Mouse (Mus musculus) heart, embryonic 11.5 days (tissue): ENCODE measurements around the gene Tmem104. TPM values are rescaled to one million over a fixed set of nuclear protein-coding genes. Genes with fewer than 3 reads are reported as not detected.

Experiments
- ATAC-seq: fragments of 200-750 bp; cut with Nextera tagmentation; replicated peaks from 2 replicates; pipeline ENCODE4 v1.8.0; 2017; ENCODE audit warnings: moderate library complexity; ENCODE audit not compliant: insufficient number of reproducible peaks, low FRiP score, low TSS enrichment
- H3K27ac ChIP-seq: fragments of 300-500 bp; sonication (generic); 2 replicates; pipeline ENCODE4 v1.5.1; 2014; ENCODE audit warnings: mild to moderate bottlenecking, low read depth, low read length
- H3K27me3 ChIP-seq: fragments of 300-500 bp; sonication (generic); 2 replicates; pipeline ENCODE4 v1.6.1; 2014; ENCODE audit warnings: mild to moderate bottlenecking, low read length, mixed read lengths; ENCODE audit not compliant: control insufficient read depth, insufficient read depth
- H3K36me3 ChIP-seq: fragments of 300-500 bp; sonication (generic); 2 replicates; pipeline ENCODE4 v1.6.1; 2014; ENCODE audit warnings: mild to moderate bottlenecking, low read length, moderate library complexity, mixed read lengths; ENCODE audit not compliant: control insufficient read depth, insufficient read depth
- H3K4me1 ChIP-seq: fragments of 300-500 bp; sonication (generic); 2 replicates; pipeline ENCODE4 v1.6.1; 2014; ENCODE audit warnings: low read length; ENCODE audit not compliant: control insufficient read depth, insufficient read depth
- H3K4me2 ChIP-seq: fragments of 300-500 bp; sonication (generic); 2 replicates; pipeline ENCODE4 v1.6.1; 2014; ENCODE audit warnings: mild to moderate bottlenecking, moderate library complexity
- H3K4me3 ChIP-seq: fragments of 300-500 bp; sonication (generic); 2 replicates; pipeline ENCODE4 v1.5.1; 2014; ENCODE audit warnings: low read depth, low read length
- H3K9ac ChIP-seq: fragments of 300-500 bp; sonication (generic); 2 replicates; pipeline ENCODE4 v1.6.1; 2014; ENCODE audit warnings: mild to moderate bottlenecking, low read depth, low read length, moderate library complexity
- H3K9me3 ChIP-seq: fragments of 300-500 bp; sonication (generic); replicated peaks from 2 replicates; pipeline ENCODE4 v1.6.1; 2016; ENCODE audit warnings: low read length; ENCODE audit not compliant: control insufficient read depth
- WGBS: fragments of 180-500 bp; shearing (Covaris S2); extraction: QIAGEN DNeasy Blood & Tissue Kit; methylation state at CpG from one replicate; pipeline ENCODE4 v1.1.7; 2014; ENCODE audit not compliant: insufficient replicate concordance; 5-methylcytosine and 5-hydroxymethylcytosine counted together
- polyA plus RNA-seq: library from polyadenylated mRNA; unstranded; fragments of >200 nt; fragmentation: Nextera tagmentation; extraction: Ambion mirVana; gene quantifications from 2 replicates; pipeline ENCODE4 v1.2.1, GENCODE M21; 2014

Tmem104 gene
- polyA plus RNA-seq, 1 experiment from 2014 or later = 7.5 TPM

GRCm38 (mm10) chr11:115217439-115218410 is 30.4 kb downstream of the Tmem104 start:
- WGBS = 53% methylated on average over 18 of the region's 18 CpGs
- H3K27ac ChIP-seq = no peak overlapping the region
- H3K4me1 ChIP-seq = peaks cover 52% of the 10 kb centered on the region
- H3K9ac ChIP-seq = no peak overlapping the region
- H3K36me3 ChIP-seq = no peaks in the 10 kb centered on the region
- H3K4me2 ChIP-seq = no peak overlapping the region
- 0 out of 2 replicates have a peak, but pooled peaks cover 2% of the 10 kb centered on the region for H3K27me3 ChIP-seq
- no peak for ATAC-seq
- H3K9me3 ChIP-seq = no peaks in the 10 kb centered on the region
- no peak overlapping the region for H3K4me3 ChIP-seq

- no peaks in the 10 kb centered on the region for H3K36me3 ChIP-seq
- H3K4me2 ChIP-seq = no peak overlapping the region
- no peaks in the 10 kb centered on the region for H3K27me3 ChIP-seq
- H3K4me3 ChIP-seq = no peak overlapping the region
- H3K9me3 ChIP-seq = no peaks in the 10 kb centered on the region
- H3K9ac ChIP-seq = no peak overlapping the region
- H3K27ac ChIP-seq = no peak overlapping the region
- peaks cover 68% of the 10 kb centered on the region for H3K4me1 ChIP-seq
- WGBS = 39% methylated on average over 9 of the region's 9 CpGs
- ATAC-seq = no peak
These were observed 32.0 kb downstream of the Tmem104 start for GRCm38 (mm10) chr11:115219263-115219662.

GRCm38 (mm10) chr11:115219685-115220084 is 32.4 kb downstream of the Tmem104 start:
- Histone ChIP-seq H3K27me3 (no peaks in the 10 kb centered on the region), H3K4me3 (no peak overlapping the region), H3K9me3 (no peaks in the 10 kb centered on the region), H3K4me1 (peaks cover 72% of the 10 kb centered on the region), H3K9ac (no peak overlapping the region), H3K36me3 (no peaks in the 10 kb centered on the region), H3K4me2 (no peak overlapping the region), H3K27ac (no peak overlapping the region)
- no peak for ATAC-seq
- 80% methylated on average over 10 of the region's 10 CpGs for WGBS

- Histone ChIP-seq H3K4me3 (no peak overlapping the region), H3K36me3 (no peaks in the 10 kb centered on the region), H3K4me1 (peaks cover 84% of the 10 kb centered on the region), H3K9me3 (no peaks in the 10 kb centered on the region), H3K9ac (peak overlapping the region; percentile 49; the same call in 1 of the 2 replicates), H3K4me2 (peak overlapping the region; percentile 48), H3K27me3 (no peaks in the 10 kb centered on the region), H3K27ac (peak overlapping the region; percentile 67)
- ATAC-seq = no peak
- 16% methylated on average over 12 of the region's 12 CpGs for WGBS
These were observed 34.8 kb downstream of the Tmem104 start for GRCm38 (mm10) chr11:115222077-115222476.

GRCm38 (mm10) chr11:115222570-115222969 is 35.3 kb downstream of the Tmem104 start:
- ATAC-seq = peak; percentile 39; the same call in 1 of the 2 replicates
- H3K4me2 ChIP-seq = peak overlapping the region; percentile 48
- peak overlapping the region; percentile 67 for H3K27ac ChIP-seq
- peaks cover 85% of the 10 kb centered on the region for H3K4me1 ChIP-seq
- H3K27me3 ChIP-seq = no peaks in the 10 kb centered on the region
- no peak overlapping the region for H3K4me3 ChIP-seq
- peak overlapping the region; percentile 49 for H3K9ac ChIP-seq
- no peaks in the 10 kb centered on the region for H3K36me3 ChIP-seq
- 8% methylated on average over 5 of the region's 5 CpGs for WGBS
- no peaks in the 10 kb centered on the region for H3K9me3 ChIP-seq

- 42% methylated on average over 11 of the region's 11 CpGs for WGBS
- H3K36me3 ChIP-seq = no peaks in the 10 kb centered on the region
- no peak overlapping the region for H3K9ac ChIP-seq
- no peaks in the 10 kb centered on the region for H3K27me3 ChIP-seq
- no peak for ATAC-seq
- H3K4me3 ChIP-seq = no peak overlapping the region
- H3K27ac ChIP-seq = peak overlapping the region; percentile 67
- peaks cover 84% of the 10 kb centered on the region for H3K4me1 ChIP-seq
- peak overlapping the region; percentile 39; the same call in 1 of the 2 replicates for H3K4me2 ChIP-seq
- no peaks in the 10 kb centered on the region for H3K9me3 ChIP-seq
These were observed 36.2 kb downstream of the Tmem104 start for GRCm38 (mm10) chr11:115223451-115223850.

GRCm38 (mm10) chr11:115223877-115224276 is 36.6 kb downstream of the Tmem104 start:
- Histone ChIP-seq H3K4me3 (no peak overlapping the region), H3K4me1 (peaks cover 84% of the 10 kb centered on the region), H3K27ac (peak overlapping the region; percentile 67; the same call in 1 of the 2 replicates), H3K27me3 (no peaks in the 10 kb centered on the region), H3K36me3 (no peaks in the 10 kb centered on the region), H3K9me3 (no peaks in the 10 kb centered on the region), H3K9ac (peak overlapping the region; percentile 34; the same call in 1 of the 2 replicates), H3K4me2 (peak overlapping the region; percentile 39; the same call in 1 of the 2 replicates)
- no peak for ATAC-seq
- 24% methylated on average over 6 of the region's 6 CpGs for WGBS

- H3K9me3 ChIP-seq = no peaks in the 10 kb centered on the region
- 39% methylated on average over 8 of the region's 8 CpGs for WGBS
- ATAC-seq = no peak
- H3K36me3 ChIP-seq = no peaks in the 10 kb centered on the region
- H3K4me3 ChIP-seq = no peak overlapping the region
- H3K27me3 ChIP-seq = no peaks in the 10 kb centered on the region; the same call in 1 of the 2 replicates
- peaks cover 82% of the 10 kb centered on the region for H3K4me1 ChIP-seq
- H3K4me2 ChIP-seq = no peak overlapping the region
- no peak overlapping the region for H3K9ac ChIP-seq
- no peak overlapping the region for H3K27ac ChIP-seq
These were observed 37.6 kb downstream of the Tmem104 start for GRCm38 (mm10) chr11:115224889-115225288.
